Comparison of ENCODE assay signal across 8 mouse cellular contexts in genomic region chr15:12009712-12010601, GRCm38 (mm10). TPM values are rescaled to one million over a fixed set of nuclear protein-coding genes. Genes with fewer than 3 reads are reported as not detected.
DNase-seq lines count a peak whose midpoint lies in the region; ATAC-seq lines count a peak whose summit lies in the region.

No protein-coding gene starts in this region.

- H3K27me3 ChIP-seq in hindbrain, embryonic 10.5 days (ENCODE audit: insufficient read depth, poor library complexity, severe bottlenecking): no peaks in the 10 kb centered on the region
- no peaks in the 10 kb centered on the region for H3K27me3 ChIP-seq in hindbrain, embryonic 11.5 days (ENCODE audit: control insufficient read depth, insufficient read depth, low read length)
- no peaks in the 10 kb centered on the region for H3K27me3 ChIP-seq in embryonic facial prominence, embryonic 13.5 days
- H3K27me3 ChIP-seq in intestine, embryonic 15.5 days (replicated peaks): no peaks in the 10 kb centered on the region
- H3K27me3 ChIP-seq in megakaryocyte, embryonic 14.5 days (replicated peaks): peaks cover 12% of the 10 kb centered on the region

- no peak overlapping the region for H3K27ac ChIP-seq in hindbrain, embryonic 10.5 days
- no peak overlapping the region for H3K27ac ChIP-seq in hindbrain, embryonic 11.5 days (ENCODE audit: low read depth, low read length)
- no peak overlapping the region for H3K27ac ChIP-seq in embryonic facial prominence, embryonic 13.5 days
- H3K27ac ChIP-seq in intestine, embryonic 15.5 days: no peak overlapping the region

- H3K36me3 ChIP-seq in hindbrain, embryonic 10.5 days: no peaks in the 10 kb centered on the region
- H3K36me3 ChIP-seq in hindbrain, embryonic 11.5 days (ENCODE audit: control insufficient read depth, insufficient read depth, low read length): no peaks in the 10 kb centered on the region
- no peaks in the 10 kb centered on the region for H3K36me3 ChIP-seq in embryonic facial prominence, embryonic 13.5 days
- H3K36me3 ChIP-seq in intestine, embryonic 15.5 days: no peaks in the 10 kb centered on the region
- no peaks in the 10 kb centered on the region for H3K36me3 ChIP-seq in megakaryocyte, embryonic 14.5 days (replicated peaks; ENCODE audit: low read length)

- no peak for DNase-seq in hindbrain, embryonic 10.5 days (ENCODE audit: low spot score)
- no peak for DNase-seq in hindbrain, embryonic 11.5 days (ENCODE audit: low spot score)
- DNase-seq in thymus, adult 18-20 months: peak; percentile 71 to 82
- no peak for DNase-seq in cerebellum, postnatal 25 days
- DNase-seq in cerebellum, adult 8-10 months: no peak

- WGBS in hindbrain, embryonic 10.5 days: 67% methylated on average over 23 of the region's 23 CpGs
- 68% methylated on average over 23 of the region's 23 CpGs for WGBS in hindbrain, embryonic 11.5 days
- WGBS in embryonic facial prominence, embryonic 13.5 days: 69% methylated on average over 23 of the region's 23 CpGs
- 51% methylated on average over 23 of the region's 23 CpGs for WGBS in intestine, embryonic 15.5 days

- H3K4me1 ChIP-seq in hindbrain, embryonic 10.5 days (replicated peaks): no peaks in the 10 kb centered on the region; the same call in 1 of the 2 replicates
- no peaks in the 10 kb centered on the region for H3K4me1 ChIP-seq in hindbrain, embryonic 11.5 days (replicated peaks; ENCODE audit: control insufficient read depth, insufficient read depth, low read length)
- H3K4me1 ChIP-seq in embryonic facial prominence, embryonic 13.5 days: 0 out of 2 replicates have a peak, but pooled peaks cover 2% of the 10 kb centered on the region
- H3K4me1 ChIP-seq in intestine, embryonic 15.5 days (replicated peaks): no peaks in the 10 kb centered on the region
- H3K4me1 ChIP-seq in megakaryocyte, embryonic 14.5 days: peaks cover 62% of the 10 kb centered on the region

- ATAC-seq in hindbrain, embryonic 11.5 days (ENCODE audit: low FRiP score): no peak
- no peak for ATAC-seq in embryonic facial prominence, embryonic 13.5 days (ENCODE audit: insufficient number of reproducible peaks, insufficient read depth, low FRiP score, low TSS enrichment, low read depth)
- no peak for ATAC-seq in intestine, embryonic 15.5 days

- H3K9me3 ChIP-seq in hindbrain, embryonic 10.5 days: no peaks in the 10 kb centered on the region
- H3K9me3 ChIP-seq in hindbrain, embryonic 11.5 days (ENCODE audit: control insufficient read depth, low read length): no peaks in the 10 kb centered on the region
- no peaks in the 10 kb centered on the region for H3K9me3 ChIP-seq in embryonic facial prominence, embryonic 13.5 days
- no peaks in the 10 kb centered on the region for H3K9me3 ChIP-seq in intestine, embryonic 15.5 days
- H3K9me3 ChIP-seq in megakaryocyte, embryonic 14.5 days: no peaks in the 10 kb centered on the region

- peak overlapping the region; percentile 23; the same call in 1 of the 2 replicates for H3K4me3 ChIP-seq in hindbrain, embryonic 10.5 days
- no peak overlapping the region for H3K4me3 ChIP-seq in hindbrain, embryonic 11.5 days (ENCODE audit: low read depth, low read length)
- peak overlapping the region; percentile 24 for H3K4me3 ChIP-seq in embryonic facial prominence, embryonic 13.5 days
- peak overlapping the region; percentile 30 for H3K4me3 ChIP-seq in intestine, embryonic 15.5 days (replicated peaks)
- H3K4me3 ChIP-seq in megakaryocyte, embryonic 14.5 days (replicated peaks): peak overlapping the region; percentile 90

- H3K4me2 ChIP-seq in hindbrain, embryonic 11.5 days (replicated peaks; ENCODE audit: low read depth, low read length): no peak overlapping the region
- peak overlapping the region; percentile 51 for H3K4me2 ChIP-seq in embryonic facial prominence, embryonic 13.5 days
- H3K4me2 ChIP-seq in intestine, embryonic 15.5 days (replicated peaks): peak overlapping the region; percentile 64

- H3K9ac ChIP-seq in hindbrain, embryonic 11.5 days (ENCODE audit: low read depth, low read length): no peak overlapping the region
- no peak overlapping the region for H3K9ac ChIP-seq in embryonic facial prominence, embryonic 13.5 days
- 0 out of 2 replicates have a peak overlapping the region, but pooled peaks have one; percentile 5 for H3K9ac ChIP-seq in intestine, embryonic 15.5 days

RNA-seq across cellular contexts. Expression of gene Sub1, which starts 13.2 kb away (rescaled TPM):
- 697 and 720 TPM in 2 replicates for polyA plus RNA-seq in hindbrain, embryonic 10.5 days (2016; fragmentation: Nextera tagmentation; extraction: Ambion mirVana)
- 722 and 727 TPM in 2 replicates for polyA plus RNA-seq in hindbrain, embryonic 11.5 days (2014; fragmentation: Nextera tagmentation; extraction: Ambion mirVana)
- polyA plus RNA-seq in embryonic facial prominence, embryonic 13.5 days (2015; fragmentation: Nextera tagmentation; extraction: Ambion mirVana): 721 and 790 TPM in 2 replicates
- polyA plus RNA-seq in intestine, embryonic 15.5 days (2015; fragmentation: Nextera tagmentation; extraction: Ambion mirVana): 619 and 750 TPM in 2 replicates
- 24.6 TPM in 1 of 2 replicates, not detected in the other for polyA plus RNA-seq in megakaryocyte, embryonic 14.5 days (2012; ENCODE audit: insufficient read depth, low replicate concordance)

Comparison
In these comparisons a context has a peak if more than half of its experiments do, and no peak if none do; other contexts are left out.
1. DNase-seq: peak in thymus, adult 18-20 months (2 of 2); none in hindbrain, embryonic 10.5 days (single experiment), hindbrain, embryonic 11.5 days (single experiment), cerebellum, postnatal 25 days (0 of 2) and cerebellum, adult 8-10 months (single experiment).
2. RNA of gene Sub1, which starts 13.2 kb away (polyA plus RNA-seq): 619 to 750 TPM in intestine, embryonic 15.5 days, 722 to 727 TPM in hindbrain, embryonic 11.5 days, 721 to 790 TPM in embryonic facial prominence, embryonic 13.5 days and 697 to 720 TPM in hindbrain, embryonic 10.5 days; 24.6 TPM in megakaryocyte, embryonic 14.5 days; every median in the first group is over 10 times any median in the second.